Mouse (Mus musculus): Measurements from ENCODE around the gene Gja10. TPM values are rescaled to one million over a fixed set of nuclear protein-coding genes. Genes with fewer than 3 reads are reported as not detected.
A peak's percentile ranks its signal among the peaks of the same experiment; 100 is the strongest.

Gene Gja10
- not detected in 2 replicates for total RNA-seq (2017)

DNA sequence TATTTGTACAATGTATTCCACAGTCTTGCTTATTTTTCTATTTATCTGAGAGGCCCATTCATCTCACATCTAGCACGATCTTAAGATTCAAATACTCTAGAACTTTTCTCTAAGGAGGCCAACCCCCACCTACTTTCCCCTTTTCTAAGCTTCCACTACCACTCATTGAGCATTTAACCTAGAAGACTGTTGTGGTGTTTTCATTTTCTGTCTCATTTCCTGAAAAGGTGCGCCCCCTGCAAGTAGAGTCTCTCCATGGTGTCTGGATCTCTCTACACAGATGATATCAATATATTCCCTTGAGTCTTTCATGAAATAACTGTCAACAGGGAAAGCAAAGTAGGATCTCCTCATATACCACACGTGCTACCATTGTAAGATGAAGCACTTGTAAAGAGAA is at the start of gene Gja10:
TSS of gene Gja10 (minus strand) at position 101 of the 400 bp plus-strand sequence.
- ATAC-seq (replicated peaks in 1 of 2; ENCODE audit: insufficient read depth in 1 of 2, low FRiP score in 2 of 2, low TSS enrichment in 1 of 2, low read depth in 1 of 2, poor library complexity in 2 of 2, severe bottlenecking in 2 of 2) = no peak

DNA sequence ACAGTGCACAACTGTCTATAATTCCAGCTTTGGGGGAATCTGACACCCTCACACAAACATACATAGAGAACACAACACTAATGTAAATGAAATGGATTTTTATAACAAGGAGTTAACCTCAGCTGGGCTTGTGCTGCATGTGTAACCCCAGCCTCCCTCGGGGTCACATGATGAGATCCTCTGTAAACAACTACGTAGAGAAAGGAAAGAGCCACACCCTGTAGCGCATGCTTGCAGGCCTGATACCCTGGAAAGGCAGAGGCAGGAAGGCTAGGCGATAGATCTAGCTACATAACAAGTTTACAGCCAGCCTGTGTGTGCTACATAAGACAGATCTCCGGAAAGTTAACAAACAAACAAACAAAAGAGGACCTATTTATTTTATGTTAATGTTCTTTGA is 49.1 kb upstream of the Gja10 start:
- ATAC-seq (replicated peaks in 1 of 2; ENCODE audit: insufficient read depth in 1 of 2, low FRiP score in 2 of 2, low TSS enrichment in 1 of 2, low read depth in 1 of 2, poor library complexity in 2 of 2, severe bottlenecking in 2 of 2) = no peak

DNA sequence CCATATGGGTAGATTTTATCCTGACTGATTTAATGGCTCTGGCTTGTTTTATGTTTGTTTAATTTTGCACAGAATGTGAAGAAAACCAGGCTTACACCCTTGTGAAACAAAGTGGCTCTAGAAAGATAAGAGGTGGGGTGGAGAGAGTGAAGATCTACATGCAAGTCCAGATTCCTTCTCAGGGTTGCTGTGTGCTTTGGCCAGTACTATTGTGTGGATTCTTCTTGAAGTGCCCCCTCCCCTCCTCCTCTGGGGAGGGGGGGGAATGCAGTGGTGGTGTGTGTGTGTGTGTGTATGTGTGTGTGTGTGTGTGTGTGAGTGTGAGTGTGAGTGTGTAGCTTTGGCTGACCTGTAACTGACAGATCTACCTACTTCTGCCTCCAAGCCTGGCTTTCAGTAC is 19.1 kb upstream of the Gja10 start:
- ATAC-seq (replicated peaks in 1 of 2; ENCODE audit: insufficient read depth in 1 of 2, low FRiP score in 2 of 2, low TSS enrichment in 1 of 2, low read depth in 1 of 2, poor library complexity in 2 of 2, severe bottlenecking in 2 of 2) = no peak

DNA sequence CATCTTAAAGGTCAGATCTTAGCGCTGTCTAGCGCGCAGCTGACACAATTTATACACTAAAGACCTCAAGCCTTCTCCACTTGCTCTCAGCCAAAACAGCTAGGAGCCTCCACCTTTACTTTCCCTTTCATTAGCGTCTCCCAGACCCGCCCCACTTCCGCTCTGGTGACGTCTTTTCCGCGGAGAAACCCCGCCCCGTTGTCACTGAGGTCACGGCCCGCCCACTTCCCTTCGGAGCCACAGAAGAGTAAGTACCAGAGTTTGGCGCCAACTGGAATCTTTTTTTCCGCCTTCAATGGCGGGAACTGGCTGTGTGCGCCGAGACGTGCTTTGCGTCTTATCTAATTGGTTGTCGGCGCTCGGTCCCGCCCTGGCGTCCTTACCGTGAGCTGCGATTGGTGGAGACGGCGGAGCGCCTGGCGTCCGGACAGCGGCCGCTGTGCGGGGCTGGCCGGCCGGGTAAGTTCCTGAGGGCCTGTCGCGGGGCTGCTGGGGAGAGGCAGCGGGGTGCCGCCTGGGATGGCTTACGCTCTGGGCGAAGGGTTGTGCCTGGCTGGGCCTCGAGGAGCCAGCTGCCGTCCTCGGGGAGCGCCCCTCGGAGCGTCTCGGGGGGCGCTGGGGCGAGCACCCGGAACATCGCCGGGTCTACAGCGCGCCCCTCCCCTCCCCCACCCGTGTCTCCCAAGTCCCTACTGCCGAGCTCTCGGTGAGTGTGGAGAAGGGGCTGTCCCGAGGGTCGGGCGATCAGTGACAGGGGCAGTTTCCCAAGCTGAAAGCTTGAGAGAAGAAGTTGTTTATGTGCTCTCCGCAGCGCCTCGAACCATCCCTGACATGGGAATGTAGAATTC is 12.7 kb upstream of the Gja10 start, which contains the start of gene Casp8ap2:
TSS of gene Casp8ap2 (plus strand) at position 418 of the 848 bp plus-strand sequence.
- peak; percentile 97 to 99 for ATAC-seq (replicated peaks in 1 of 2; ENCODE audit: insufficient read depth in 1 of 2, low FRiP score in 2 of 2, low TSS enrichment in 1 of 2, low read depth in 1 of 2, poor library complexity in 2 of 2, severe bottlenecking in 2 of 2)

DNA sequence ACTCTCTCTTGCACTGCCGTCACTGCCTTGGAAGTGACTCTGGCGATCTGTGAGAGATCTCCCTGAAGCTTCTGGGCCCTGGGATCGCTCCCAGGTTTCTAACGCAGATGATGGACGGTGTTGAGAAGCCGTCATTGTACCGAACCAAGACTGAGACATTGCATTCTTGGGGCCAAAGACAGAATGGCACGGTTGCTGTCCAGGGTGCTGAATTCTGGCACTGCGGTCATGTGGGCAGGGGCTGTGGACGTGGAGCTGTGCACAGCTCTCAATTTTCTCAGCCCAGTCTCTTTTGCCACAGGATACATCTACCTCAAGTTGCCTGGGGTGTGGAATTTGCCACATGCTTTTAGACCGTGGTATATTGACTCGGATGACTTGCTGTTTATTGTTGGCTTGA is 1.4 kb downstream of the Gja10 start:
- ATAC-seq (replicated peaks in 1 of 2; ENCODE audit: insufficient read depth in 1 of 2, low FRiP score in 2 of 2, low TSS enrichment in 1 of 2, low read depth in 1 of 2, poor library complexity in 2 of 2, severe bottlenecking in 2 of 2) = peak; percentile 75 to 96; a peak in 3 of 4 replicates

DNA sequence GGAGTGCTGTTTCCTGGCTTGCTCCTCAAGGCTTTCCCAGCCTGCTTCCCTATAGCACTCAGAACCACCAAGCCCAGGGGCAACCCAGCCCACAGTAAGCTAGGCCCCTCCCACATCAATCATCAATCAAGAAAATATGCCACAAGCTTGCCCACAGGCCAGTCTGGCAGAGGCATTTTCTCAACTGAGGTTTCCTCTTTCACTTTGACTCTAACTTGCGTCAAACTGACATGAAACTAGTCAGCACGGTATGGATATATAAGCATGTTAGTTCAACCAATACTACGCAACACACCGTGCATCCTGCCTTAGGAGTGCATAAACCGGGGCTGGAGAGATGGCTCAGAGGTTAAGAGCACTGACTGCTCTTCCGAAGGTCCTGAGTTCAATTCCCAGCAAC is 14.3 kb downstream of the Gja10 start:
- ATAC-seq (replicated peaks in 1 of 2; ENCODE audit: insufficient read depth in 1 of 2, low FRiP score in 2 of 2, low TSS enrichment in 1 of 2, low read depth in 1 of 2, poor library complexity in 2 of 2, severe bottlenecking in 2 of 2) = peak; percentile 77 to 81

DNA sequence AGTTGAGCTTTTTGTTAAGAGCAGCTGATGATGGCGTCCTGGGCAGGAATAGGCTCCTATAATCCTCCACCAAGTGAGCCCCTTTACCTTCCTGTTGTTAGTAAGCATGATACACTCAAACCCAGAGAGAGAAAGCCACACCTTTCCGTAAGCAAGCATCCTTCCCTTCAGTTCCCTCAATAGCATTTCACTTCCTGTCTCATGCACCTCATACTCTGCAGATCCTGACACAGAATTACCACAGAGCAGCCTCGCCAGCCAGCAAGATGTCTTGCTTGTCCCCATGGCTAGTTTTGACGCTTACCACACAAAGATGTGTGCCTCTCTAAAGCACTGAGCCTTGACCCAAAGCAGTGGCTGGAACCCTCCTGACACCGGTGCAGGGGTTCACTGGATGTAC is 15.0 kb downstream of the Gja10 start:
- ATAC-seq (replicated peaks in 1 of 2; ENCODE audit: insufficient read depth in 1 of 2, low FRiP score in 2 of 2, low TSS enrichment in 1 of 2, low read depth in 1 of 2, poor library complexity in 2 of 2, severe bottlenecking in 2 of 2) = no peak

DNA sequence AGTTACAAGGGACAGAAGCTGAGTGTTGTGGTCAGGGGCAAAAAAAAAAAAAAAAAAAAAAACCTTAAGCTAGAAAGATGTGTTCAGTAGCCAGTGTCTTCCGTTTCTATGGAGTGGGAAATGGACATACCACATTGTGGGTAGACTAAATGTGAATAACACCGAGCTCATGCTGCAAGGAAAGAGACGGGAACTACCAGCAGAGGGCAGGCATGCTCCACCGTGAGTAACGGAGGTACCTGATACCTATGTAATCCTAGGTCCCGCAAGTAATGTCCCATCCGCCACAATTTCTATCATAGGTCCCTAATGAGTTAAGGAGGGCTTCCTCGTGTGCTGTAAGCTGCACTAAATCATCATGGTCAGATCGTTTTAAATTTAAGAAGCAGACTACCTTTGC is 16.0 kb downstream of the Gja10 start:
- ATAC-seq (replicated peaks in 1 of 2; ENCODE audit: insufficient read depth in 1 of 2, low FRiP score in 2 of 2, low TSS enrichment in 1 of 2, low read depth in 1 of 2, poor library complexity in 2 of 2, severe bottlenecking in 2 of 2) = peak; percentile 44 to 74; a peak in 3 of 4 replicates

DNA sequence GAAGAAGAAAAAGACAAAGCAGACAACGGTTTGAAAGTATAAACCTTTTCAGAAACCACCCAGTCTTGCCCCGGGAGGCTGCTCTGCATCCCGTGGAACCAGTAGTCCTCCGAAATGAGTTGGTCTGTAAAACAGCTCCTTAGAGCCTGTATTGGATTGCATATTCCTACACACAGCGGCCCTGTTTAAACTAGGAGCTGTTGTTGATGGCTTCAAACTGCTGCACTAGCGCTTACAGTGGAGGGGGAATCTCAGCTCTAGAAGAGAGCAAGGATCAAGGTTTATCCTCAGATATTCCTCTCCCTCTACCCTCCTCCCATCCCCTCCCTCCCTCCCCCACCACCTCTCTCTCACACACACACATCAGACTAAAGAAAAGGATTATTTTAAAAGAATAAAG is 18.4 kb downstream of the Gja10 start:
- no peak for ATAC-seq (replicated peaks in 1 of 2; ENCODE audit: insufficient read depth in 1 of 2, low FRiP score in 2 of 2, low TSS enrichment in 1 of 2, low read depth in 1 of 2, poor library complexity in 2 of 2, severe bottlenecking in 2 of 2)

DNA sequence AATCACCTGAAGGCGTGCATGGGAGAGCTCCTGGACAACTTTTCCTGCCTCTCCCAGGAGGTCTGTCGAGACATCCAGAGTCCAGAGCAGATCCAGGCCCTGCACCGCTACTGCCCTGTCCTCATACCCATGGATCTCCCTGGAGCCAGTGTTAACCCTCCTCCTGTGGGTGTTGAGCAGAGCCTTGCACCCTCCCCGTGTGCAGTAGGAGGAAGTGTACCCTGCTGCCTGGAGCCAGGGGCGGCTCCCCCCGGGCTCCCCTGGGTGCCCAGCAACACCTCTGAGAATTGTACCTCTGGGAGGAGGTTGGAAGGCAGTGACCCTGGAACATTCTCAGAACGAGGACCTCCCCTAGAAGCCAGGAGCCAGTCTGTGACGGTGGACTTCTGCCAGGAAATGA is 22.7 kb downstream of the Gja10 start:
- peak in 1 of 2 experiments; percentile 20; a peak in 1 of 4 replicates for ATAC-seq (replicated peaks in 1 of 2; ENCODE audit: insufficient read depth in 1 of 2, low FRiP score in 2 of 2, low TSS enrichment in 1 of 2, low read depth in 1 of 2, poor library complexity in 2 of 2, severe bottlenecking in 2 of 2)

DNA sequence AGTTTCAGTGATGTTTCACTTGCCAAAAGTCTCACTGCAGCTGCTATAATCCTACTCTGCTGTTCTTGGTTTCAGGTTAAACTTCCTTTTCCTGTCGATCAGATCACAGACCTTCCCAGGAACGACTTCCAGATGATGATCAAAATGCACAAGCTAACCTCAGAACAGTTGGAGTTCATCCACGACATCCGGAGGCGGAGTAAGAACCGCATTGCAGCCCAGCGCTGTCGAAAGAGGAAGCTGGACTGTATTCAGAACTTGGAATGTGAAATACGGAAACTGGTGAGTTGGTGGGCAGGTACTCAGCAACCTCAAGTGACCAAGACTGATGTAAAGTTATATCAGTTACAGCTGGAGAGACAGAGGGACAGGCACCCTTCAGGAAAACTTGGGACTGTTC is 27.4 kb downstream of the Gja10 start:
- ATAC-seq (replicated peaks in 1 of 2; ENCODE audit: insufficient read depth in 1 of 2, low FRiP score in 2 of 2, low TSS enrichment in 1 of 2, low read depth in 1 of 2, poor library complexity in 2 of 2, severe bottlenecking in 2 of 2) = peak; percentile 85 to 88

DNA sequence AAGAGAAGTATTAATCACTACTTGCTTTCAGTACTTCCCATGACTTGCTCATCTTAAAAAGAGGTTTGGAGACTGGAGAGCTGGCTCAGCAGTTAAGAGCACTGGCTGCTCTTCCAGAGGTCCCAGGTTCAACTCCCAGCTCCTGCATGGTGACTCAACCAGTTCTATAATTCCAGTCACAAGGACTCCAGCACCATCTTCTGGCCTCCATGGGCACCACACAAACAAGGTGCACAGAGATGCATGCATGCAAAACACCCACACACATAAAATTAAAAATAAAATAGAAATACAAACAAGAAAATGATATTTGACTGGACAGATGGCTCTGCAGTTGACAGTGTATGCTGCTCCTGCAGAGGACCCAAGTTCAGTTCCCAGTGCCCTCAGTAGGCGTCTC is 28.0 kb downstream of the Gja10 start:
- no peak for ATAC-seq (replicated peaks in 1 of 2; ENCODE audit: insufficient read depth in 1 of 2, low FRiP score in 2 of 2, low TSS enrichment in 1 of 2, low read depth in 1 of 2, poor library complexity in 2 of 2, severe bottlenecking in 2 of 2)

DNA sequence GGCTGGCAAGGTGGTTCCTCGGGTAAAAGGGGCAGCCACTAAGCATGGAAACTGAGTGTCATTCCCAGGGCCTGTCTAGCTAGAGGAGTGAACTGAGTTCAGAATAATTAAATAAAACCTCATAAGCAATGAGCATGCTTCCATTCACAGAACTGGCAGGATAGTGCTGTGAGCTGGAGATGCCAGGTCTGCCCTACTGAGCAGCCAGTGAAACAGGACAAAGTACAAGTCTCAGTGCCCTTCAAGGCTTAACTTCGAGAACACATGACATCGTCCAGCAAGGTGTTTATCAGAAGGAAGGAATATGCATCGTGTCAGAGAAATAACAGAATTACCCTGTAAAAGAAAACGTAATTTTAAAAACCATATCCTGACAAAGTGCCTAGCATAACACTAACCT is 29.0 kb downstream of the Gja10 start:
- ATAC-seq (replicated peaks in 1 of 2; ENCODE audit: insufficient read depth in 1 of 2, low FRiP score in 2 of 2, low TSS enrichment in 1 of 2, low read depth in 1 of 2, poor library complexity in 2 of 2, severe bottlenecking in 2 of 2) = no peak

DNA sequence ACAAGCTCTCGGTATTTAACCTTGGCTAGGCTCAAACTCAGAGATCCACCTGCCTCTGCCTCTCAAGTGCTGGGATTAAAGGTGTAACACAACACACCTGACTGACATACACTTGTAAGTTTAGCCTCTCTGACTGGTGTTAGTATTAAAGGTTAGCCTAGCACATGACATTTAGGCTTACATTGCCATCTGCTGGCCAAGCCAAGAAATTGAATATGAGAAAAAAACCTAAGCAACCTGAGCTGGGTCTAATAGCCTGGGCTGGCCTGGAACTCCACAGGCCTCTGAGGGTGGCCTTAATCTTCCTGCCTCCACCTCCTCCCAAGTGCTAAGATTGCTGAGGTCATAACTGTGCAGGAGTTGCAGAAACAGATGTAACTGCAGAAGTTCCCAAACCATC is 30.4 kb downstream of the Gja10 start:
- peak; percentile 18 to 38; a peak in 1 of 4 replicates for ATAC-seq (replicated peaks in 1 of 2; ENCODE audit: insufficient read depth in 1 of 2, low FRiP score in 2 of 2, low TSS enrichment in 1 of 2, low read depth in 1 of 2, poor library complexity in 2 of 2, severe bottlenecking in 2 of 2)

DNA sequence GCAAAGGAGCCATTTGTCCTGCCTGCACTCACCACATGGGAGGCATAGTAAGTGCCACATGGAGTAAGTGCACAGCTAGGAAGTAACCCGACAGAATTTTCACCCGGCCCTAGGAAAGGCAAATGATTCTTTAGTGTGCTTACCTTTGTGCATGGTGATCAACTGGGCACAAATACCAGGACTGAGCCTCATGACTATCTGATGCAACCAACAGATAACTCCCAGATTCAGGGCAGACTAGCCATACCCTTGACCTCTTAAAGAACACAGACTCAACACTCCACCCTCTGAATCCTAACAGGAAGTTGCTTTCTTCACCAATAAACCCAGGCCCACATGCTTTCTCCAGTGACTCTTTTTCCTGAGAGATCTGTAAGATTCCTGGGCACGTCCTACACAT is 31.1 kb downstream of the Gja10 start:
- ATAC-seq (replicated peaks in 1 of 2; ENCODE audit: insufficient read depth in 1 of 2, low FRiP score in 2 of 2, low TSS enrichment in 1 of 2, low read depth in 1 of 2, poor library complexity in 2 of 2, severe bottlenecking in 2 of 2) = no peak

DNA sequence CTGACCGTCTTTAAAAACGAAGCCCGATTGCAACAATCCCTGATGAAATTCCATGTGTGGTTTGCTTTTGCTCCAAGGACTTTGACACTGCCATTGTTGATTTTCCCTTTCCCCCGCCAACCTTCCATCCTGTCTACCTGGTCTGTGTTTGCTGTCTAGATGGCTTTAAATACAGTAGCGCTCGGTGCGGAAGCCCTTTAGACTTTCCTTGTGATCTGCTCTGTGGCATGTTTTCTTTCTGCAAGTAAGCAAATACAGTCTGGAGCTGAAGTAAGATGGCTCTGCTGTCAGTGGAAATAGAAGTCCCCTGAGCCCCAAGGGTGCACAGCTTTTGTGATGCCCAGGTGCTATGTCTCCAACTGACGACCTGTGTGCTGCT is 31.6 kb downstream of the Gja10 start:
- ATAC-seq (replicated peaks in 1 of 2; ENCODE audit: insufficient read depth in 1 of 2, low FRiP score in 2 of 2, low TSS enrichment in 1 of 2, low read depth in 1 of 2, poor library complexity in 2 of 2, severe bottlenecking in 2 of 2) = no peak

DNA sequence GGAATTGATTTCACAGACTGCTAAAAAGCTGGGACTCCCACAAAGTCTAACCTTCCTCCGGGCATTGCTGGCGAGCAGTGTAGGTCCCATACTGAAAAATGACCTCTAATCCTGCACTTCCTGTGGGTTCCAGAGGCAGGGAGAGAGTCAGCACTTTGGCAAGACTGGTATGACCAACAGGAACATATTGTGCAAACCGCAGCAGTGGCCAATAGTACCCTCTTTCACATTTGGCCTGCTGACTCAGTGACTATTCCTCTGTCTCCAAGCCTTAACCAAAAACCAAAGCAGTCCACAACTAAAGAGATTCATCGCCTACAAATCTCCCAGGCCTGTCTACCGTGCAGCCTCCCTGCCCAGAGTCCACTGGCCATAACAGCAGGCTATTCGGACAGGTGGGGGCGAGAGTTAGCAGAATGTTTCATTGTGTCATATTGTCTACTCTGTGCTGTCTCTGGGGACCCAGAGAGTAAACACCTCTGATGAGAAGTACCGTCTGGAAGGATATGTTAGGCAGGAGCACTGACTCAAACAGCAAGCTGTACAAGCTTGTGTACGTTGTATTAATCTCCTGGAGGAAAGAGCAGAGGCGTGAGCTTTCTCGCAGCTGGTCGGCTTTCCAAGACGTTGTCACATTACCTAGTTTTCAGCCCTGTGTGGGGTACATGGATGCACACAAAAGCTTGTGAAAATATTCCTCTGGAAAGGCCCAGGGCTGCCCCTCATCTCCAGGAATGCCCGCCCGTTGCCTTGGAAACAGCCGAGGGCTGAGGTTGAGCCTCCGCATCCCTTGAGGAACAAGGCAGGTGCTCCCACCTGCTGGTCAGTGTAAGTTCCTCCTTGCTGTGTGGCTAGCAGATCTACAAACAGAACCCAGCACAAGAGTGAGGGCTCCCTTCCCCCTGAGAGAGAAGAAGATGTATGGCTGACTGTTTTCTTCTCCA is 32.3 kb downstream of the Gja10 start:
- peak in 1 of 2 experiments; percentile 36; a peak in 1 of 4 replicates for ATAC-seq (replicated peaks in 1 of 2; ENCODE audit: insufficient read depth in 1 of 2, low FRiP score in 2 of 2, low TSS enrichment in 1 of 2, low read depth in 1 of 2, poor library complexity in 2 of 2, severe bottlenecking in 2 of 2)

DNA sequence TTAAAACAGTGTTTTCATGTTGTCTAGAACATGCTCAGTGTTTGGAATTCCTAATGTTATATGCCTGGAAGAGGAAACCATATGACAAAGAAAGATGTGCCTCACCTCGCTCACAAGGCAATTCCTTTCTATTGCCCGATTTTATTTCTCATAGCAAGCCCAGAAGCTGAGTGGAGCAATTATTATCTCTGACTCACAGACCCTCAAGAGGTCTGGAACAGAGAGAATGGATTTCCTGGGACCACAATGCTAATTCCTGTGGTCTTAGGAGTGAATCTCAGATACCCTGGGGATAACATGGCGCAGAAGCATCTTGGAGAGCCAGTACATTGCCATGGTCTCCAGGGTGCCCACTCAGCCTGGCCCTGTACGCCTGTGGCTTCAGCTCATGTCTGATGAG is 33.5 kb downstream of the Gja10 start:
- no peak for ATAC-seq (replicated peaks in 1 of 2; ENCODE audit: insufficient read depth in 1 of 2, low FRiP score in 2 of 2, low TSS enrichment in 1 of 2, low read depth in 1 of 2, poor library complexity in 2 of 2, severe bottlenecking in 2 of 2)
